Mouse (Mus musculus): ENCODE data around the gene Mrpl45.

The Mrpl45 gene

GRCm38 (mm10) chr11:97333896-97334295 lies 18.4 kb downstream of the Mrpl45 start:
- DNase-seq (ENCODE audit: low read depth) = no peak

GRCm38 (mm10) chr11:97334400-97334799 lies 18.9 kb downstream of the Mrpl45 start:
- DNase-seq (ENCODE audit: low read depth) = no peak

DNA sequence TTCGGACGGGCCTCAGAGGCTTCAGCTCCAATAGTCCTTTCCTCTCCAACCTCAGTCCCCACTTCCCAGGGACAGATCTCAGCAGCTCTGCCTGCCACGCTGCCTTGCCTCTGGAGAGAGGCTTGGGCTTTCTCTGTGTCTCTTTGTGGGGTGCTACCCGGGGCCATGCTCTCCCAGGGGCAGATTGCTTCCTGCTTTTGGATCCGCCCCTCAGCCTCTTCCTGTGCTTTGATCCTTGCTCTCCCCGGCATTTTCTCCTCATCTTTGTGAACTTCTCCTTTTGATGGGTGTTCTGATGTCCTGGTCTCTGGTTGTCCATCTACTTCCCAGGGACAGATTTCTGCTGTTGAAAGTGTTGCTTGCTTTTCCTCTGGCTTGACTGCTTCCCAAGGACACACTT lies 20.7 kb downstream of the Mrpl45 start:
- DNase-seq (ENCODE audit: low read depth) = no peak

GRCm38 (mm10) chr11:97336751-97337345 lies 21.3 kb downstream of the Mrpl45 start:
- DNase-seq (ENCODE audit: low read depth) = no peak

- DNase-seq (ENCODE audit: low read depth) = no peak
Measured at GRCm38 (mm10) chr11:97337363-97337762, 21.8 kb downstream of the Mrpl45 start.

- DNase-seq (ENCODE audit: low read depth) = no peak
Measured at GRCm38 (mm10) chr11:97338302-97338976, 22.9 kb downstream of the Mrpl45 start.

DNA sequence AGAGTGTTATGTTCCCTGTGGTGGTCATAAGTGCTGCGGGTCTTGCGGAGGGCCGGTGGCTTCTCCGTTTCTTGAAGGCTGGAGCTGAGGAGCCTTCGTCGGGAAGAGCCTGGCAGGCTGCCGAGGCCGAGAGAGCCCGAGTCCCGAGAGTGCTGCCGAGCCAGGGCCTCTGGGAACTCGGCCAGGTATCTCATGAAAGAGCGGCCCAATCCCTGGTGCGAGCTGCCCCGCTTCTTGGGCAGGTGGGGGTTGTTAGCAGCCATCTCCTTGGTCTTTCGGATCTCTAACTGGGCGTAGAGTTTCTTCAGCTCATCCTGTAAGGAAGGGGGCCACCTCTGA lies 23.4 kb downstream of the Mrpl45 start:
- no peak for DNase-seq (ENCODE audit: low read depth)

GRCm38 (mm10) chr11:97343175-97343574 lies 27.7 kb downstream of the Mrpl45 start:
- peak; percentile 38 for DNase-seq (ENCODE audit: low read depth)

DNA sequence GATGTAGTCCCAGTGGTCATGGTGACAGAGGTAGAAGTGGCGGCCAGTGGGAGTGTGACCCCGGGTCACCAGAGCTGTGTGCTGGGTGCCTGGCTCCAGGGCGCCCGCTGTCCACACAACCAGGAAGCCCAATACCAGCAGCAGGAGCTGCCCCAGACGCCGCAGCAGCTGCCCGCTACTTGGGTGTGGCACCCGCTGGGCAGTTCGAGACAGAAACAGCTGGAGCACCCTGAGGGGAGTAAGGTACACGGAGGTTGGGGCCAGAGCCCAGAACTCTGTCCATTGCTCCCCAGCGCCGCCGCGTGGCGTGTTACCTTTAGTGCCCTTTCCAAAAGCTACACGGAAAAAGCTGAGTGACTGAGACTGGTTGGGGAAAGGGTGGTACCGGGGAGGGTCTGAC lies 28.1 kb downstream of the Mrpl45 start:
- peak; percentile 72 for DNase-seq (ENCODE audit: low read depth)

- no peak for DNase-seq (ENCODE audit: low read depth)
Measured at GRCm38 (mm10) chr11:97345446-97345845, 29.9 kb downstream of the Mrpl45 start.

- no peak for DNase-seq (ENCODE audit: low read depth)
Measured at GRCm38 (mm10) chr11:97346383-97346782, 30.9 kb downstream of the Mrpl45 start.

DNA sequence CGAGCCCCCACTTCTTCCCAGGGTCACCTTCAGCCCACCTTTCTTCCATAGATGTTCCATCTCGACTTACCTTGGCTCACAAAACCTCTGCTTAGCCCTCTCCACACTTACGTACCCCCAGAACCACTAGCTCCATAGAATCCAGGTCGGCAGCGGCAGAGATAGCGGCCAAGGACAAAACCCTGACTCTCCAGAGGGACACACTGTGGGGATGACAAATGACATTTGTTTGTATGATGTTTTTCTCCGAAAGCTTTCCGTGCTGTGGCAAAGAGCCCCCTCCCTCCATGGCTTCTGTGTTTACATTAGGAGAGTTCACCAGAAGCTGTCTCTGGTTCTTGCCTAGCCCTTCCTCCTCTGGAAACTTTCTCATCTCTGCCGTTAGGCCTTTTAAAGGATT lies 31.8 kb downstream of the Mrpl45 start:
- no peak for DNase-seq (ENCODE audit: low read depth)

- no peak for DNase-seq (ENCODE audit: low read depth)
Measured at GRCm38 (mm10) chr11:97350035-97350434, 34.5 kb downstream of the Mrpl45 start.

GRCm38 (mm10) chr11:97352027-97352684 lies 36.6 kb downstream of the Mrpl45 start, which contains the start of gene Gpr179:
Gene Gpr179 (minus strand): TSS chr11:97352077.
- DNase-seq (ENCODE audit: low read depth) = no peak

DNA sequence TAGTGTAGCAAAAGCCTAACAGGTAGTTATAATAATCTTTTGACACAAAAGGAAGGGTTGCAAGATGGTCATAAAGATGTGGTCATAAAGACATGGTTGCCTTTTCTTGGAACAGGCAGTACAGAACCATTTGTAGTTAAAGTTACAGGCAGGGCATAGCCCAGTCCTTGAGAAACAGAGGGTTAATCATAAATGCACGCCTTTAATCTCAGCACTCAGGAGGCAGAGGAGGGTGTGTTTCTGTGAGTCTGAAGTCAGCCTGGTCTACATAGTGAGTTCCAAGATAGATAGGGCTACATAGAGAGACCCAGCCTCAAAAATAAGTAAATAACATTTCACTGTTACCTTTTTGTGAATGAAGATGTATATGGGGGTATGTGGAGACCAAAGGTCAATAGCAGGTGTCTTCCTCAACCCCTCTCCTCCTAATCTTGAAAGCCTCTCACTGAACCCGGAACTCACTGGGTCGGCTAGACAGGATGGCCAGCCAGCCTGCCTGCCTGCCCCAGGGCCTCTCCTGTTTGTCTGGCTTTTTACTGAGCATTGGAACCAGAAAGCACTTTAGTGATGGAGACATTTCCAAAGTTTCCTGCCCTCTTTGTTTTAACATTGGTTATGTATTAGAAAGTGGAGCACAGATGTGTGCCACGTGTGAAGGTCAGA lies 37.5 kb downstream of the Mrpl45 start:
- DNase-seq (ENCODE audit: low read depth) = no peak

DNA sequence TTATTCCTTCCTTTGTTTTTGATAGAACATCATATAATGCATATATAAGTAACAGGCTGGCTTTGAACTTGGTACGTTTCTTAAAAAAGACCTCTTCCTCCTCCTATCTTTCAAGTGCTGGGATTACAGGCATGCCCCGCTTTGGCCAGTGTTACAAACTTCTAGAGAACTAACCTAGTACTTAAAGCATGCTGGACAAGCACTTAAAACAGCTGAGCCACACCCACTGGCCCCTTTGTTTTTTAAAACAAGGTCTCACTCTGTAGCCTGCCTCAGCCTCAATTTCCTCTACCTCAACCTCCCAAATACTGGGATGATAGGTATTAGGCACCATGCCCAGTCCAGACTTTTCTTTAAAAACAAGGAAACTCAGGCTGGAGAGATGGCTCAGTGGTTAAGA lies 39.1 kb downstream of the Mrpl45 start:
- no peak for DNase-seq (ENCODE audit: low read depth)

GRCm38 (mm10) chr11:97355247-97355646 lies 39.7 kb downstream of the Mrpl45 start:
- DNase-seq (ENCODE audit: low read depth) = no peak

DNA sequence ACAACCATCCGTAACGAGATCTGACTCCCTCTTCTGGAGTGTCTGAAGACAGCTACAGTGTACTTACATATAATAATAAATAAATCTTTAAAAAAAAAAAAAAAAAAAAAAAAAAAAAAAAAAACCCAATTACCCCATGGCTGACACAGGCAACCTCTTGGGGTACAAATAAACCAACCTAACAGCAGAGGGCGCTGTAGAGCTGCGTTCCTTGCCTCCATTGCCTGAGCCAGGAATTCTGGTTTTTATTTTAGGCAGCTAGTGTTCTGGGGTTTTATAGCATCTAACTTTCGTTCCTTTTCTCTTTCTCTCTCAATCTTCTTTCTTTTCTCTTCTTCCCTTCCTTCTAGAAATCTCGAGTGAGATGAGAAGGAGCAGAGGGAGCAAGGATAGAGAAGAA lies 42.1 kb downstream of the Mrpl45 start:
- DNase-seq (ENCODE audit: low read depth) = peak; percentile 92

DNA sequence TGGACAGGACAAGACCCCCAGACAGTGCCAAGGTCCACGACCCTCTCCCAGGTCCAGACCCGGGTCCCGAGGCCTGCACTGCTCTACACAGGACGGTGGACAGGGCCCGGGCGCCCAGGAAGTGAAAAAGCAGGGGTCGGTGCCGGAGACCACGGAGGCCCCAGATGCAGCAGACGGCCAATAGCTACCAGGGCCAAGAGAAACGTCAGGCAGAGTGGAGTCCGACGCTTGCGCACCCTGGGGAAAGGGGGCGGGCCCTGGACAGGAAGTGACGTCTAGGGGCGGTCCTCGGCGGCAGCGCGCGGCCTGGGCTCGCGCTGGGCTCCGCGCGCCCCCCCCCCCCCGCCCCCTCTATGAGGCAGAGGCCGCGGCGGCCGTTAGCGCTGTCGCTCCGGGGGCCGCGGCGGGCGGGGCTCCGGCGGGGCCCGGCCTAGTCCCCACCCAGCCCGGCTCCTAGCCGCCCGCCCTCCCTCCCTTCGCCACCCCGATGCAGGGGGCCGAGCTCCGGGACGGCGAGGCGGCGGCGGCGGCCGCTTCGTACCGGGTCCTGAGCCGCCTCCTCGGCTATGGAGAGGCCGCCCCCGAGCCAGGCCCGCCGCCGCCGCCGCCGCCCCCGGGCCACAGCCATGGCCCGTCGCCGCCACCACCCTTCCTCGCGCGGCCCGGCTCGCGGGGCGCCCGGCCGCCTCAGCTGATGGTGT lies 46.6 kb downstream of the Mrpl45 start, which contains the start of gene Socs7:
TSS of gene Socs7 (plus strand) at position 604 of the 701 bp plus-strand sequence.
- DNase-seq (ENCODE audit: low read depth) = peak; percentile 93

DNA sequence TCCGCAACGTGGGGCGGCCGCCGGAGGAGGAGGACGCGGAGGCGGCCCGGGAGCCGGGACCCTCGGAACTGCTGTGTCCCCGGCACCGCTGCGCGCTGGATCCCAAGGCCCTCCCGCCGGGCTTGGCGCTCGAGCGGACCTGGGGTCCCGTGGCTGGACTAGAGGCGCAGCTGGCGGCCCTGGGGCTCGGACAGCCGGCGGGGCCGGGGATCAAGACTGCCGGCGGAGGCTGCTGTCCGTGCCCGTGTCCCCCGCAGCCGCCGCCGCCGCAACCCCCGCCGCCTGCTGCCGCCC lies 47.1 kb downstream of the Mrpl45 start:
- DNase-seq (ENCODE audit: low read depth) = no peak

DNA sequence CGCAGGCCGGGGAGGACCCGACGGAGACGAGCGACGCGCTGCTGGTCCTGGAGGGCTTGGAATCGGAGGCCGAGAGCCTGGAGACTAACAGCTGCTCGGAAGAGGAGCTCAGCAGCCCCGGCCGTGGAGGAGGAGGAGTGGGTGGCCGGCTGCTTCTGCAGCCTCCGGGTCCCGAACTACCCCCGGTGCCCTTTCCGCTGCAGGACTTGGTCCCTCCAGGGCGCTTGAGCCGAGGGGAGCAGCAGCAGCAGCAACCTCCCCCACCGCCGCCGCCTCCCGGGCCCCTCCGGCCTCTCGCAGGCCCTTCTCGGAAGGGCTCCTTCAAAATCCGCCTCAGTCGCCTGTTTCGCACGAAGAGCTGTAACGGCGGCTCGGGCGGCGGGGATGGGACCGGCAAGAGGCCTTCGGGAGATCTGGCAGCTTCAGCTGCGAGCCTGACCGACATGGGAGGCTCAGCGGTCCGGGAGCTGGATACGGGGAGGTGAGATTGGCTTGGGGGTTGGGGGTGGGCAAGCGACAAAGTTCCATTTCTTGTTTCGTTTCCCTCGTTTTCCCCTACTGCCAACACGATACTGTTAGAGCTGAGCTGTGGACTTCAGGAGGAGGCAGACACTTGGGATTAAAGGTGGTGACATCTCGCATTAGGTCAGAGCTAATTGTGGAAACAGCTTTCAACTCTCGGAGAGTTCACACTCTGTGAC lies 47.6 kb downstream of the Mrpl45 start:
- DNase-seq (ENCODE audit: low read depth) = peak; percentile 59

GRCm38 (mm10) chr11:97363644-97363995 lies 48.1 kb downstream of the Mrpl45 start:
- no peak for DNase-seq (ENCODE audit: low read depth)

Data from induced T-regulatory cell, adult 2 months (primary cell).